Mouse (Mus musculus) lung, postnatal 14 days (tissue): Measurements from ENCODE around the gene Mtx2.

Source experiments
- DNase-seq: peaks from one replicate; pipeline ENCODE4 v3.0.0; 2021

Gene Mtx2

GRCm38 (mm10) chr2:74925968-74926814 lies 100.6 kb downstream of the Mtx2 start:
- DNase-seq = no peak
